Mouse (Mus musculus): Measurements from ENCODE around the gene Tbc1d22a. TPM values are rescaled to one million over a fixed set of nuclear protein-coding genes. Genes with fewer than 3 reads are reported as not detected.

Gene Tbc1d22a
- polyA plus RNA-seq, 1 experiment from 2014 or later = 13.8 TPM

DNA sequence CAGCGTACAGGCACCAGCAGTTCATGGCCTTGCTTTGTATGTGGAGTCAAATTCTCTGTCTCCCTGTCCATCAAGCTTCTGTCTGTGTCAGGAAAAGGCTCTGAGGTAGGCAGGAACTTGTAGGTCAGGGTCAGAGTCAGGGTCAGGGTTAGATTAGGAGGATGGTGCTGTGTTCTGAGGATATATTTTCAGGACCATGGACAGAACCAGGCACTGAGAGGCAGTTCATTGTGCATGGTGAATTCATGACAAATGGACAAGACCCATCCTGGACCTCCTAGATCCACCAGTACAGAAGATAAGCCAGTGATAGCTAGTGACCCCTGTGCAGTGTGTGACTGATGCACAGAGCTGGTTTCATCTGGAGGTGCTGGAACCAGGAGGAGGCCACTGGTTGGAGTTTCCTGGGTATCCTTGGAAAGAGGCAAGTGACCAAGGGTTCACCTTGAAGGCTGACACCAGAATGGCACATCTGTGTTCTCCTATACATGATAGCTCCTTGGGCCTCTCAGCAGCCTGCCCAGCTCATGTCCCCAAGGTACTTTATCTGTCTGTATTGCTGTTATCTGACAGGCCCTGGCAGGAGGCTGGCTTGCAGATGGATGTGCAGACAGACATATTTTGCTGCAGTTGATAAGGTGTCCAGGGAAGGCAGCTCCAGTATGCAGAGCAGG is 330.0 kb downstream of the Tbc1d22a start:
- Histone ChIP-seq H3K4me1 (0 out of 2 replicates have a peak, but pooled peaks cover 3% of the 10 kb centered on the region), H3K9me3 (replicated peaks) (peaks cover 8% of the 10 kb centered on the region; the same call in 1 of the 2 replicates), H3K9ac (no peak overlapping the region), H3K4me2 (replicated peaks) (no peak overlapping the region), H3K27ac (no peak overlapping the region), H3K27me3 (no peaks in the 10 kb centered on the region), H3K36me3 (no peaks in the 10 kb centered on the region), H3K4me3 (no peak overlapping the region)
- WGBS = 88% methylated on average over 1 of the region's 1 CpGs
- no peak for ATAC-seq (ENCODE audit: low FRiP score)

Other genes with a start within 250 kb of the Tbc1d22a start
- gene Celsr1, start 180.7 kb upstream of the Tbc1d22a start, polyA plus RNA-seq (2016; fragmentation: Nextera tagmentation; extraction: Ambion mirVana) = 3.4 and 4.3 TPM in 2 replicates
- 32.5 and 35.2 TPM in 2 replicates for gene Gramd4, start 156.8 kb upstream of the Tbc1d22a start, polyA plus RNA-seq (2016; fragmentation: Nextera tagmentation; extraction: Ambion mirVana)
- 26.0 and 28.1 TPM in 2 replicates for gene Cerk, start 28.3 kb upstream of the Tbc1d22a start, polyA plus RNA-seq (2016; fragmentation: Nextera tagmentation; extraction: Ambion mirVana)